Mouse (Mus musculus): ENCODE data around the gene Cdpf1. TPM values are rescaled to one million over a fixed set of nuclear protein-coding genes. Genes with fewer than 3 reads are reported as not detected.

Gene Cdpf1
- polyA plus RNA-seq, 1 experiment, result 10.8 TPM

GRCm38 (mm10) chr15:85821203-85822010, 9.9 kb upstream of the Cdpf1 start, which contains the start of gene Pkdrej:
Gene Pkdrej (minus strand): TSS chr15:85821734.
- Histone ChIP-seq H3K27ac (ENCODE audit: control insufficient read depth, insufficient read depth, low read depth, low read length, poor library complexity) (no peak within 1 kb of the TSS), H3K4me1 (ENCODE audit: control insufficient read depth, insufficient read depth, low read length) (no peaks in the 10 kb centered on the region), H3K4me3 (replicated peaks; ENCODE audit: control insufficient read depth, low read depth, low read length) (no peak within 1 kb of the TSS)
- no peak for TF ChIP-seq POLR2A (IDR thresholded peaks at IDR 0.05; ENCODE audit: borderline replicate concordance, control insufficient read depth, low read depth, low read length)
- no peak for TF ChIP-seq CTCF (IDR thresholded peaks at IDR 0.05; ENCODE audit: control insufficient read depth, insufficient read depth, low read length)
- WGBS, result 1% methylated on average over 65 of the region's 65 CpGs

GRCm38 (mm10) chr15:85813428-85813827, 1.9 kb upstream of the Cdpf1 start:
- 73% methylated on average over 10 of the region's 10 CpGs for WGBS
- Histone ChIP-seq H3K4me3 (replicated peaks; ENCODE audit: control insufficient read depth, low read depth, low read length) (no peak overlapping the region), H3K27ac (ENCODE audit: control insufficient read depth, insufficient read depth, low read depth, low read length, poor library complexity) (no peak overlapping the region), H3K4me1 (ENCODE audit: control insufficient read depth, insufficient read depth, low read length) (peaks cover 2% of the 10 kb centered on the region; the same call in 1 of the 2 replicates)
- TF ChIP-seq CTCF (IDR thresholded peaks at IDR 0.05; ENCODE audit: control insufficient read depth, insufficient read depth, low read length) (no peak), POLR2A (IDR thresholded peaks at IDR 0.05; ENCODE audit: borderline replicate concordance, control insufficient read depth, low read depth, low read length) (no peak)

GRCm38 (mm10) chr15:85810806-85811521, 533 bp downstream of the Cdpf1 start:
- 2% methylated on average over 36 of the region's 36 CpGs for WGBS
- H3K27ac ChIP-seq (ENCODE audit: control insufficient read depth, insufficient read depth, low read depth, low read length, poor library complexity), result peak overlapping the region; percentile 66
- peak overlapping the region; percentile 87 for H3K4me3 ChIP-seq (replicated peaks; ENCODE audit: control insufficient read depth, low read depth, low read length)
- peaks cover 2% of the 10 kb centered on the region; the same call in 1 of the 2 replicates for H3K4me1 ChIP-seq (ENCODE audit: control insufficient read depth, insufficient read depth, low read length)
- TF ChIP-seq POLR2A (IDR thresholded peaks at IDR 0.05; ENCODE audit: borderline replicate concordance, control insufficient read depth, low read depth, low read length), result no peak
- TF ChIP-seq CTCF (IDR thresholded peaks at IDR 0.05; ENCODE audit: control insufficient read depth, insufficient read depth, low read length), result peak; percentile 10; the same call in 1 of the 2 replicates

DNA sequence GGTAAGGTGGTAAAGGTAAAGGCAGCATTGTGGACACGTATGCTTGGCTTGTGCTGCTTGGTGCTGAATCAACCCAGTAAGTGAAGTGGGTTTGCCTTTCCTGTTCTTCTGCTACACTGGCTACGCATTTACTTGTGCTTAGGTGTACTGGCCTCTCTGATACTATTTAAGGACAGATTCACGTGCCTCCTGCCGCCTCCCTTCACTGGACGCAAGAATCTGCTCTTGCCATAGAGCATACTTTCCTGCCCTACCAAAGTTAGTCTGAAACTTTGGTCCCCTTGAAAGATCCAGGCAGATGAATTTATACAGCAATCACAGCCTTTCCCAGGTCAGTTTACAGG, 1.1 kb downstream of the Cdpf1 start:
- H3K4me1 ChIP-seq (ENCODE audit: control insufficient read depth, insufficient read depth, low read length), result peaks cover 2% of the 10 kb centered on the region; the same call in 1 of the 2 replicates
- H3K4me3 ChIP-seq (replicated peaks; ENCODE audit: control insufficient read depth, low read depth, low read length), result no peak overlapping the region
- WGBS, result 74% methylated on average over 5 of the region's 5 CpGs
- no peak overlapping the region for H3K27ac ChIP-seq (ENCODE audit: control insufficient read depth, insufficient read depth, low read depth, low read length, poor library complexity)
- no peak for TF ChIP-seq POLR2A (IDR thresholded peaks at IDR 0.05; ENCODE audit: borderline replicate concordance, control insufficient read depth, low read depth, low read length)
- TF ChIP-seq CTCF (IDR thresholded peaks at IDR 0.05; ENCODE audit: control insufficient read depth, insufficient read depth, low read length), result no peak

- Histone ChIP-seq H3K27ac (ENCODE audit: control insufficient read depth, insufficient read depth, low read depth, low read length, poor library complexity) (no peak overlapping the region), H3K4me1 (ENCODE audit: control insufficient read depth, insufficient read depth, low read length) (peaks cover 2% of the 10 kb centered on the region; the same call in 1 of the 2 replicates), H3K4me3 (replicated peaks; ENCODE audit: control insufficient read depth, low read depth, low read length) (no peak overlapping the region)
- no peak for TF ChIP-seq POLR2A (IDR thresholded peaks at IDR 0.05; ENCODE audit: borderline replicate concordance, control insufficient read depth, low read depth, low read length)
- TF ChIP-seq CTCF (IDR thresholded peaks at IDR 0.05; ENCODE audit: control insufficient read depth, insufficient read depth, low read length), result no peak
- WGBS, result 68% methylated on average over 12 of the region's 12 CpGs
These were observed 2.4 kb downstream of the Cdpf1 start for GRCm38 (mm10) chr15:85809091-85809490.

GRCm38 (mm10) chr15:85808434-85808833, 3.1 kb downstream of the Cdpf1 start:
- H3K27ac ChIP-seq (ENCODE audit: control insufficient read depth, insufficient read depth, low read depth, low read length, poor library complexity), result no peak overlapping the region
- peaks cover 2% of the 10 kb centered on the region; the same call in 1 of the 2 replicates for H3K4me1 ChIP-seq (ENCODE audit: control insufficient read depth, insufficient read depth, low read length)
- no peak for TF ChIP-seq CTCF (IDR thresholded peaks at IDR 0.05; ENCODE audit: control insufficient read depth, insufficient read depth, low read length)
- TF ChIP-seq POLR2A (IDR thresholded peaks at IDR 0.05; ENCODE audit: borderline replicate concordance, control insufficient read depth, low read depth, low read length), result no peak
- 88% methylated on average over 8 of the region's 8 CpGs for WGBS
- no peak overlapping the region for H3K4me3 ChIP-seq (replicated peaks; ENCODE audit: control insufficient read depth, low read depth, low read length)

DNA sequence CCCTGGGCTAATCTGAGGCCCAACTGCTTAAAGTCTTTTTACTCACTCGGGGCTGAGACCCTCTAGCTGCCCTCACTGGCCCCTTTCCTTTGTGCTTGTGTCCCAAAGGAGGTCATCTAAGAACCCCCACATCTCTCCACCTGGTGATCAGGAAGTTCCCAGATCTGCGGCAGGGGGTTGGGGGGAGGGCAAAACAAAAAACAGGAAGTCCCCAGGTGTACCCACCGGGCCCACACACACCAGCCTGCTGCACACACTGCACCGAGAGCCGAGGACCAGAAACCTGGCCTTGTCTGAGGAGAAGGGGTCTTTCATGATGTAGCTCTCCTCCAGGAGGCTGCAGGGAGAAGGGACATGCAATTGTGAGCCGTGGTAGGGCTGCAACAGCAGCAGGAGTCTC, 3.5 kb downstream of the Cdpf1 start:
- H3K4me1 ChIP-seq (ENCODE audit: control insufficient read depth, insufficient read depth, low read length), result peaks cover 2% of the 10 kb centered on the region; the same call in 1 of the 2 replicates
- TF ChIP-seq CTCF (IDR thresholded peaks at IDR 0.05; ENCODE audit: control insufficient read depth, insufficient read depth, low read length), result no peak
- no peak for TF ChIP-seq POLR2A (IDR thresholded peaks at IDR 0.05; ENCODE audit: borderline replicate concordance, control insufficient read depth, low read depth, low read length)
- 57% methylated on average over 6 of the region's 6 CpGs for WGBS
- H3K27ac ChIP-seq (ENCODE audit: control insufficient read depth, insufficient read depth, low read depth, low read length, poor library complexity), result no peak overlapping the region
- H3K4me3 ChIP-seq (replicated peaks; ENCODE audit: control insufficient read depth, low read depth, low read length), result no peak overlapping the region

- Histone ChIP-seq H3K4me3 (replicated peaks; ENCODE audit: control insufficient read depth, low read depth, low read length) (no peak overlapping the region), H3K27ac (ENCODE audit: control insufficient read depth, insufficient read depth, low read depth, low read length, poor library complexity) (no peak overlapping the region), H3K4me1 (ENCODE audit: control insufficient read depth, insufficient read depth, low read length) (peaks cover 2% of the 10 kb centered on the region; the same call in 1 of the 2 replicates)
- WGBS, result 81% methylated on average over 4 of the region's 4 CpGs
- TF ChIP-seq POLR2A (IDR thresholded peaks at IDR 0.05; ENCODE audit: borderline replicate concordance, control insufficient read depth, low read depth, low read length) (no peak), CTCF (IDR thresholded peaks at IDR 0.05; ENCODE audit: control insufficient read depth, insufficient read depth, low read length) (no peak)
These were observed 4.1 kb downstream of the Cdpf1 start for GRCm38 (mm10) chr15:85807404-85807803.

Measured in bone marrow, adult 2 months (tissue).